In the genomic region with DNA sequence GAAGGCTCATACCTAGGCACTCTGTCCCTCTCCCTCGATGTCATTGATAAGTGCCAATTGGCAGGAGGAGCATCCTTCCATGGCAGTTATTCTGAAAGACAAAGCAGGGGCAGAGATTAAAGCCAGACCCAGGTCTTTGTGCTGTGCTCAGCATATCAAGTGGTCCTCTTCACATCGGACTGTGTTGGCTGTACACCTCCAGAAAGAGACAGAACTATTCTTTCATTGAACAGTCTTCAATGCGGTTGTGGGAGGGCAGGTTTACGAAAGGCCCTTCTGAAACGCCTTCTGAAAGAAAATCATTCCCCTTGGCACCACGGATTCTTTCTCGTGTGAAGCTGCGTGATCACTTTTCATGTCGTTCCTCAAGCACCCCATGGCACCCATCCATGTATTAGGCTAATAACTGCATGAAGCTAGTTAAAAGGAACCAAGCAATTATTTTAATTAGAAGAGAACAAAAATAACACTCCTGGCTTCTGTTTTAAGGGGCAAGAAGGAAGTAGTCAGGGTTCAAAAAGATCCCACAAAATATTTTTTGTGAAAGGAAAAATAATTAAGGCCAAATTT, we compare ENCODE assay signal across 32 mouse cellular contexts. TPM values are rescaled to one million over a fixed set of nuclear protein-coding genes. Genes with fewer than 3 reads are reported as not detected.
DNase-seq lines count a peak whose midpoint lies in the region; ATAC-seq lines count a peak whose summit lies in the region.
"Had no signal": no experiment of that assay in that cellular context is flagged by ENCODE, and none has a peak within 500 bp of the region (broad histone marks: within the 10 kb centered on the region; RNA-seq: fewer than 3 reads in every experiment).

No protein-coding gene starts in this region.

- intact Hi-C loops in gastrocnemius, postnatal 14 days (cut with DNase I; ENCODE audit: low total_unique reads), result no loop called here

- H3K4me2 ChIP-seq in hindbrain, embryonic 14.5 days (replicated peaks), result no peak overlapping the region
- no peak overlapping the region for H3K4me2 ChIP-seq in hindbrain, embryonic 12.5 days (replicated peaks)
- H3K4me2 ChIP-seq in midbrain, embryonic 16.5 days (ENCODE audit: low read length), result no peak overlapping the region
- H3K4me2 ChIP-seq in midbrain, embryonic 14.5 days (ENCODE audit: low read length), result no peak overlapping the region
- H3K4me2 ChIP-seq in forebrain, embryonic 14.5 days (ENCODE audit: low read length), result no peak overlapping the region
- H3K4me2 ChIP-seq: embryonic facial prominence, embryonic 13.5 days; liver, embryonic 11.5 days; neural tube, embryonic 13.5 days; stomach, embryonic 15.5 days had no signal

- H3K27me3 ChIP-seq in hindbrain, embryonic 14.5 days (ENCODE audit: control insufficient read depth, insufficient read depth, low read length), result no peaks in the 10 kb centered on the region
- H3K27me3 ChIP-seq in hindbrain, embryonic 12.5 days, result no peaks in the 10 kb centered on the region
- H3K27me3 ChIP-seq in midbrain, embryonic 16.5 days (ENCODE audit: control insufficient read depth, insufficient read depth, low read depth, low read length), result no peaks in the 10 kb centered on the region
- no peaks in the 10 kb centered on the region for H3K27me3 ChIP-seq in midbrain, embryonic 14.5 days (ENCODE audit: control insufficient read depth, insufficient read depth, low read length)
- H3K27me3 ChIP-seq in forebrain, embryonic 14.5 days (replicated peaks; ENCODE audit: control insufficient read depth, insufficient read depth, low read length), result no peaks in the 10 kb centered on the region
- H3K27me3 ChIP-seq: embryonic facial prominence, embryonic 13.5 days; neural tube, embryonic 13.5 days; stomach, embryonic 15.5 days had no signal

- no peaks in the 10 kb centered on the region for H3K4me1 ChIP-seq in hindbrain, embryonic 14.5 days (replicated peaks; ENCODE audit: control insufficient read depth, insufficient read depth, low read length)
- H3K4me1 ChIP-seq in hindbrain, embryonic 12.5 days, result no peaks in the 10 kb centered on the region
- H3K4me1 ChIP-seq in midbrain, embryonic 16.5 days (ENCODE audit: control insufficient read depth, insufficient read depth, low read length), result no peaks in the 10 kb centered on the region
- no peaks in the 10 kb centered on the region for H3K4me1 ChIP-seq in midbrain, embryonic 14.5 days (ENCODE audit: control insufficient read depth, insufficient read depth, low read length)
- peaks cover 3% of the 10 kb centered on the region; the same call in 1 of the 2 replicates for H3K4me1 ChIP-seq in forebrain, embryonic 14.5 days (ENCODE audit: control insufficient read depth, insufficient read depth, low read length)
- H3K4me1 ChIP-seq: embryonic facial prominence, embryonic 13.5 days; heart, embryonic 10.5 days; midbrain, embryonic 10.5 days; neural tube, embryonic 13.5 days; stomach, embryonic 15.5 days had no signal

- ATAC-seq in hindbrain, embryonic 14.5 days (ENCODE audit: low FRiP score), result 0 out of 2 replicates have a peak, but pooled peaks have one; percentile 34
- ATAC-seq in hindbrain, embryonic 12.5 days (ENCODE audit: low FRiP score), result no peak
- ATAC-seq in midbrain, embryonic 16.5 days, result no peak
- no peak for ATAC-seq in midbrain, embryonic 14.5 days (ENCODE audit: low FRiP score, low TSS enrichment)
- peak; percentile 72; the same call in 1 of the 2 replicates for ATAC-seq in forebrain, embryonic 14.5 days
- ATAC-seq: CD4-positive, CD25-positive, alpha-beta regulatory T cell, adult 4 months; inflammation-experienced regulatory T-cells, adult 6 months; liver, postnatal 0 days; lung, postnatal 0 days had no signal

- no peak overlapping the region for H3K27ac ChIP-seq in hindbrain, embryonic 14.5 days
- no peak overlapping the region for H3K27ac ChIP-seq in hindbrain, embryonic 12.5 days
- peak overlapping the region; percentile 20; the same call in 1 of the 2 replicates for H3K27ac ChIP-seq in midbrain, embryonic 16.5 days (ENCODE audit: low read length)
- no peak overlapping the region for H3K27ac ChIP-seq in midbrain, embryonic 14.5 days (replicated peaks; ENCODE audit: low read depth, low read length)
- peak overlapping the region; percentile 11; the same call in 1 of the 2 replicates for H3K27ac ChIP-seq in forebrain, embryonic 14.5 days (ENCODE audit: low read depth, low read length)
- H3K27ac ChIP-seq: embryonic facial prominence, embryonic 13.5 days; gastrocnemius, adult 2 months; heart, embryonic 10.5 days; macrophage; midbrain, embryonic 10.5 days; neural tube, embryonic 13.5 days; stomach, embryonic 15.5 days had no signal

- no peaks in the 10 kb centered on the region for H3K36me3 ChIP-seq in hindbrain, embryonic 14.5 days (replicated peaks; ENCODE audit: control insufficient read depth, insufficient read depth)
- peaks cover 29% of the 10 kb centered on the region for H3K36me3 ChIP-seq in hindbrain, embryonic 12.5 days
- H3K36me3 ChIP-seq in midbrain, embryonic 16.5 days (ENCODE audit: control insufficient read depth, insufficient read depth, low read length), result 0 out of 2 replicates have a peak, but pooled peaks cover 3% of the 10 kb centered on the region
- peaks cover 31% of the 10 kb centered on the region for H3K36me3 ChIP-seq in midbrain, embryonic 14.5 days (ENCODE audit: control insufficient read depth, insufficient read depth, low read length)
- H3K36me3 ChIP-seq in forebrain, embryonic 14.5 days (ENCODE audit: control insufficient read depth, insufficient read depth, low read length), result peaks cover 36% of the 10 kb centered on the region
- H3K36me3 ChIP-seq: heart, embryonic 10.5 days; stomach, embryonic 15.5 days had no signal

- no peaks in the 10 kb centered on the region for H3K9me3 ChIP-seq in hindbrain, embryonic 14.5 days (ENCODE audit: control insufficient read depth, low read length)
- H3K9me3 ChIP-seq in hindbrain, embryonic 12.5 days (replicated peaks), result 0 out of 2 replicates have a peak, but pooled peaks cover 4% of the 10 kb centered on the region
- no peaks in the 10 kb centered on the region for H3K9me3 ChIP-seq in midbrain, embryonic 16.5 days (replicated peaks; ENCODE audit: control insufficient read depth, low read length, poor library complexity, severe bottlenecking)
- no peaks in the 10 kb centered on the region for H3K9me3 ChIP-seq in midbrain, embryonic 14.5 days (ENCODE audit: control insufficient read depth, low read length)
- H3K9me3 ChIP-seq in forebrain, embryonic 14.5 days (replicated peaks; ENCODE audit: control insufficient read depth, low read length), result no peaks in the 10 kb centered on the region
- H3K9me3 ChIP-seq: embryonic facial prominence, embryonic 13.5 days; heart, embryonic 10.5 days; neural tube, embryonic 13.5 days; stomach, embryonic 15.5 days had no signal

- no peak overlapping the region for H3K4me3 ChIP-seq in hindbrain, embryonic 14.5 days (replicated peaks; ENCODE audit: low read length)
- no peak overlapping the region for H3K4me3 ChIP-seq in hindbrain, embryonic 12.5 days
- no peak overlapping the region for H3K4me3 ChIP-seq in midbrain, embryonic 16.5 days (ENCODE audit: low read depth, low read length)
- no peak overlapping the region for H3K4me3 ChIP-seq in midbrain, embryonic 14.5 days (replicated peaks; ENCODE audit: low read depth, low read length)
- H3K4me3 ChIP-seq in forebrain, embryonic 14.5 days (ENCODE audit: low read depth, low read length), result no peak overlapping the region
- H3K4me3 ChIP-seq: embryonic facial prominence, embryonic 13.5 days; erythroblast, embryonic 14.5 days; gastrocnemius, adult 2 months; heart, embryonic 10.5 days; midbrain, embryonic 10.5 days; myocyte; neural tube, embryonic 13.5 days; stomach, embryonic 15.5 days had no signal

- WGBS in hindbrain, embryonic 14.5 days, result 83% methylated on average over 9 of the region's 9 CpGs
- 88% methylated on average over 9 of the region's 9 CpGs for WGBS in hindbrain, embryonic 12.5 days
- WGBS in midbrain, embryonic 16.5 days, result 78% methylated on average over 9 of the region's 9 CpGs
- 92% methylated on average over 9 of the region's 9 CpGs for WGBS in midbrain, embryonic 14.5 days
- WGBS in forebrain, embryonic 14.5 days, result 41% methylated on average over 9 of the region's 9 CpGs

- no peak overlapping the region for H3K9ac ChIP-seq in hindbrain, embryonic 14.5 days
- no peak overlapping the region for H3K9ac ChIP-seq in hindbrain, embryonic 12.5 days
- H3K9ac ChIP-seq in midbrain, embryonic 16.5 days (ENCODE audit: low read depth, low read length), result no peak overlapping the region
- no peak overlapping the region for H3K9ac ChIP-seq in midbrain, embryonic 14.5 days (replicated peaks; ENCODE audit: low read length)
- no peak overlapping the region for H3K9ac ChIP-seq in forebrain, embryonic 14.5 days (ENCODE audit: low read length)
- H3K9ac ChIP-seq: embryonic facial prominence, embryonic 13.5 days; liver, postnatal 0 days; neural tube, embryonic 13.5 days; stomach, embryonic 15.5 days had no signal

- DNase-seq in hindbrain, embryonic 14.5 days (ENCODE audit: low spot score), result no peak
- DNase-seq in midbrain, embryonic 14.5 days, result no peak
- peak; percentile 87 for DNase-seq in forebrain, embryonic 14.5 days (ENCODE audit: low spot score)
- peak; percentile 27 to 83 for DNase-seq in layer of hippocampus, postnatal 14 days (ENCODE audit: low spot score in 2 of 2)
- no peak for DNase-seq in gastrocnemius, postnatal 14 days
- no peak for DNase-seq in yolk sac, embryonic 10.5 days (ENCODE audit: low spot score)
- DNase-seq: adrenal gland, postnatal 36 days; cerebellum, adult 11-12 months; cerebellum, postnatal 10 days; gastrocnemius, adult 2 months; heart, postnatal 10 days; kidney, adult 18-20 months; left cerebral cortex, postnatal 4 days; liver, postnatal 0 days; retina, postnatal 1 day; thymus, adult 18-20 months; thymus, postnatal 4 days had no signal

RNA-seq across cellular contexts. Expression of gene Pou3f3, which starts 47.1 kb away (rescaled TPM):
- polyA plus RNA-seq in hindbrain, embryonic 14.5 days (2014; fragmentation: Nextera tagmentation; extraction: Ambion mirVana), result 10.6 and 11.5 TPM in 2 replicates
- polyA plus RNA-seq in hindbrain, embryonic 12.5 days (2016; fragmentation: Nextera tagmentation; extraction: Ambion mirVana), result 28.8 and 29.2 TPM in 2 replicates
- polyA plus RNA-seq in midbrain, embryonic 16.5 days (2015; fragmentation: Nextera tagmentation; extraction: Ambion mirVana), result 14.3 and 14.9 TPM in 2 replicates
- polyA plus RNA-seq in midbrain, embryonic 14.5 days (2014; fragmentation: Nextera tagmentation; extraction: Ambion mirVana), result 20.0 and 24.5 TPM in 2 replicates
- polyA plus RNA-seq in forebrain, embryonic 14.5 days (2014; fragmentation: Nextera tagmentation; extraction: Ambion mirVana), result 28.9 and 35.3 TPM in 2 replicates
- total RNA-seq in layer of hippocampus, postnatal 14 days (2021), result 10 to 100 TPM; 53.2 to 54.3 TPM
- total RNA-seq in gastrocnemius, postnatal 14 days (2021), result not detected
- total RNA-seq: gastrocnemius, adult 2 months; heart, postnatal 10 days had no signal
- polyA plus RNA-seq: erythroblast, embryonic 14.5 days; inflammation-experienced regulatory T-cells, adult 6 months; large intestine, adult 2 months; liver, postnatal 0 days; macrophage; myocyte had no signal

Comparison
In these comparisons a context has a peak if more than half of its experiments do, and no peak if none do; other contexts are left out.
1. ATAC-seq: peak in hindbrain, embryonic 14.5 days (single experiment) and forebrain, embryonic 14.5 days (single experiment); none in hindbrain, embryonic 12.5 days (single experiment), midbrain, embryonic 16.5 days (single experiment) and midbrain, embryonic 14.5 days (single experiment).
2. H3K27ac ChIP-seq: peak in midbrain, embryonic 16.5 days (single experiment) and forebrain, embryonic 14.5 days (single experiment); none in hindbrain, embryonic 14.5 days (single experiment), hindbrain, embryonic 12.5 days (single experiment) and midbrain, embryonic 14.5 days (single experiment).
3. DNase-seq: peak in forebrain, embryonic 14.5 days (single experiment) and layer of hippocampus, postnatal 14 days (2 of 2); none in hindbrain, embryonic 14.5 days (single experiment), midbrain, embryonic 14.5 days (single experiment), gastrocnemius, postnatal 14 days (single experiment) and yolk sac, embryonic 10.5 days (single experiment).